Mouse (Mus musculus) megakaryocyte, embryonic 14.5 days (primary cell): ENCODE results near the gene Akap5.

Source experiments
- FLI1 ChIP-seq: IDR thresholded peaks from 2 replicates; pipeline ENCODE4 v1.6.1; 2012; ENCODE audit warnings: low read length, inconsistent platforms, mixed read lengths
- GATA1 ChIP-seq: IDR thresholded peaks from 3 replicates; pipeline ENCODE4 v1.6.1; 2012; ENCODE audit warnings: mixed read lengths, low read length, inconsistent platforms, borderline replicate concordance

DNA sequence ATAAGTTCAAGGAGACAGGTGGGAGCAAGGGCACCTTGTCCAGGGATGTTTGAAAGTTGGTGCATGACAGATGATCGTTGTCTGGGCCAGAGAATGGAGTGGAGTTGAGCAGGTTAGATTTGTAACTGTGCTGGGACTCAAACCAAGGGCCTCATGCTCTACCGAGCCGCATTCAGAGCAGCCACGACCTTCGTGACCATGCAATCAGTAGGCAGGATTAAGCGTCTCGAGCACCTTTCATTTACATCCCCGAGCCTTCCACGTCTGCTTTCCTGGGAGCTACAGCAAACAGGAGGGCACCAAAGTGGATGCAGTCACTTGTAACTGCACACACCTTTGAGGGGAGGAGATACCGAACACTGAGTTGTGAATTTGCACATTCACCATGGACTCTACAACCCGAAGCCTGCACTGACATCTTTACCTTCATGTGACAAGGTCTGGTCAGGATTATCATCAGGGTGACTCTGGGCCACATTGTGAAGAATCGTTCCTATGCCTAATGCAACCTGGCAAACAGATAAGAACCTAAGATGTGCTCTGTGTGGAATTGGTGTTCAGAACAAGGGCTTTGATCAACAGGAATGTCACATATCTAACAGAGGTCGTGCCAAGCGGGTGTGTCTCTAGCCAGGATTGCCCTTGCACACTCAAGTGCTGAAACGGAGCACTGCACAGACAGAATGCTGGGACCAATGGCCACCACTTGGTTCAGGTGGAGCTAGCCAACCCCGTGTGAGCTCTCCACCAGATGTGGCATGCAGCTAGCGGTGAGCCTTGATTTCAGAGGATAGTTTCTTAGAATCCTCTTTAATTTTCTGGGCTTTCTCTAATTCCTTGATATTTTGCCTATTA lies 11.6 kb downstream of the Akap5 start:
- TF ChIP-seq GATA1: no peak
- TF ChIP-seq FLI1: no peak
